Comparison of ENCODE assay signal across 8 mouse cellular contexts in the genomic region with DNA sequence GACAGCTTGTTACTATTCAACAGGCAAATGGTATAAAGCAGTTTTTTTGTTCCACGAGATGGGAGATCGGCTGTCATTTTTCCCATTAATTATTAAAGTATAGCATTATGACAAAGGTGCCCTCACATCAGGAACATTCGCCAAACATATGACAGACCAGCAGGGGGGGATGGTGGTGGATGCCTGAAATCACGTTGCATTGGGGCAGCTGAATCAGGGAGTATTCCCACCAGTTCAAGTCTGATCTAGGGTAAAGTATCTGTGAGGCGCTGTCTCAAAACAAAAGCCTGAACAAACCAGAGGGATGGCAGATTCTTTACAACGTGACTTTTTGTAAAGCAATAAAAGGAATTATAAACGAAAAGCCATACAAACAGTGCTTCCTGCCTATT. TPM values are rescaled to one million over a fixed set of nuclear protein-coding genes. Genes with fewer than 3 reads are reported as not detected.
DNase-seq lines count a peak whose midpoint lies in the region; ATAC-seq and TF ChIP-seq lines count a peak whose summit lies in the region.

No protein-coding gene starts in this region.

- peak overlapping the region; percentile 86 for H3K4me3 ChIP-seq in embryonic facial prominence, embryonic 12.5 days
- H3K4me3 ChIP-seq in limb, embryonic 10.5 days: peak overlapping the region; percentile 93
- H3K4me3 ChIP-seq in midbrain, embryonic 10.5 days: peak overlapping the region; percentile 90
- no peak overlapping the region for H3K4me3 ChIP-seq in thymus, adult 2 months (ENCODE audit: control insufficient read depth, insufficient read depth, low read length)

- H3K27me3 ChIP-seq in embryonic facial prominence, embryonic 12.5 days: no peaks in the 10 kb centered on the region
- no peaks in the 10 kb centered on the region for H3K27me3 ChIP-seq in limb, embryonic 10.5 days (ENCODE audit: low read depth, poor library complexity, severe bottlenecking)
- no peaks in the 10 kb centered on the region for H3K27me3 ChIP-seq in midbrain, embryonic 10.5 days (ENCODE audit: low read depth, poor library complexity, severe bottlenecking)
- H3K27me3 ChIP-seq in thymus, adult 2 months (ENCODE audit: control insufficient read depth, insufficient read depth, low read length): no peaks in the 10 kb centered on the region

- DNase-seq in heart, adult 11 months: peak; percentile 92
- DNase-seq in heart, postnatal 25 days (ENCODE audit: low spot score): no peak
- peak; percentile 63 to 64 for DNase-seq in heart, postnatal 10 days
- peak; percentile 53 for DNase-seq in limb, embryonic 10.5 days (ENCODE audit: low spot score)
- peak; percentile 35 for DNase-seq in midbrain, embryonic 10.5 days (ENCODE audit: low spot score)
- DNase-seq in thymus, adult 2 months: peak; percentile 66

- peaks cover 6% of the 10 kb centered on the region; the same call in 1 of the 2 replicates for H3K36me3 ChIP-seq in embryonic facial prominence, embryonic 12.5 days
- H3K36me3 ChIP-seq in limb, embryonic 10.5 days: peaks cover 21% of the 10 kb centered on the region
- peaks cover 8% of the 10 kb centered on the region for H3K36me3 ChIP-seq in midbrain, embryonic 10.5 days
- no peaks in the 10 kb centered on the region for H3K36me3 ChIP-seq in thymus, adult 2 months (ENCODE audit: control insufficient read depth, insufficient read depth, low read length)

- H3K9me3 ChIP-seq in embryonic facial prominence, embryonic 12.5 days: no peaks in the 10 kb centered on the region
- H3K9me3 ChIP-seq in limb, embryonic 10.5 days (replicated peaks): no peaks in the 10 kb centered on the region
- H3K9me3 ChIP-seq in midbrain, embryonic 10.5 days (replicated peaks): no peaks in the 10 kb centered on the region

- WGBS in embryonic facial prominence, embryonic 12.5 days: 23% methylated on average over 7 of the region's 7 CpGs
- 27% methylated on average over 7 of the region's 7 CpGs for WGBS in limb, embryonic 10.5 days
- WGBS in midbrain, embryonic 10.5 days: 29% methylated on average over 7 of the region's 7 CpGs
- WGBS in thymus, adult 2 months: 7% methylated on average over 7 of the region's 7 CpGs

- H3K4me1 ChIP-seq in embryonic facial prominence, embryonic 12.5 days: peaks cover 15% of the 10 kb centered on the region
- peaks cover 32% of the 10 kb centered on the region for H3K4me1 ChIP-seq in limb, embryonic 10.5 days
- H3K4me1 ChIP-seq in midbrain, embryonic 10.5 days: peaks cover 32% of the 10 kb centered on the region
- H3K4me1 ChIP-seq in thymus, adult 2 months (replicated peaks; ENCODE audit: control insufficient read depth, insufficient read depth, low read length): peaks cover 9% of the 10 kb centered on the region; the same call in 1 of the 2 replicates

- H3K27ac ChIP-seq in embryonic facial prominence, embryonic 12.5 days: peak overlapping the region; percentile 78
- H3K27ac ChIP-seq in limb, embryonic 10.5 days: 0 out of 2 replicates have a peak overlapping the region, but pooled peaks have one; percentile 96
- peak overlapping the region; percentile 94; the same call in 1 of the 2 replicates for H3K27ac ChIP-seq in midbrain, embryonic 10.5 days (replicated peaks)
- H3K27ac ChIP-seq in thymus, adult 2 months (ENCODE audit: control insufficient read depth, insufficient read depth, low read length): no peak overlapping the region

- peak overlapping the region; percentile 71 for H3K4me2 ChIP-seq in embryonic facial prominence, embryonic 12.5 days (replicated peaks)

- TF ChIP-seq POLR2A in thymus, adult 2 months (IDR thresholded peaks at IDR 0.05; ENCODE audit: control insufficient read depth, extremely low read depth, insufficient read depth, low read length, poor library complexity): no peak

- intact Hi-C loops in heart, postnatal 25 days (cut with DNase I): no loop called here
- intact Hi-C loops in heart, postnatal 10 days (cut with DNase I): no loop called here

- peak overlapping the region; percentile 82; the same call in 1 of the 2 replicates for H3K9ac ChIP-seq in embryonic facial prominence, embryonic 12.5 days

- TF ChIP-seq CTCF in thymus, adult 2 months (IDR thresholded peaks at IDR 0.05; ENCODE audit: borderline replicate concordance, control insufficient read depth, extremely low read depth, insufficient read depth, low read length, poor library complexity): no peak

- ATAC-seq in activated CD4-positive, CD25-positive, alpha-beta regulatory T cell, adult 4 months: peak; percentile 43
- no peak for ATAC-seq in embryonic facial prominence, embryonic 12.5 days (ENCODE audit: insufficient number of reproducible peaks, insufficient read depth, low FRiP score, low TSS enrichment)

RNA-seq across cellular contexts. Expression of gene Dtnbp1, which starts 1.1 kb away (rescaled TPM):
- total RNA-seq in heart, postnatal 25 days (2021): 10 to 100 TPM; 84.2 to 88.3 TPM
- 10 to 100 TPM; 11.2 to 12.6 TPM for polyA plus RNA-seq in activated CD4-positive, CD25-positive, alpha-beta regulatory T cell, adult 4 months (2017; shearing (Covaris generic))
- polyA plus RNA-seq in embryonic facial prominence, embryonic 12.5 days (2016; fragmentation: Nextera tagmentation; extraction: Ambion mirVana): 84.2 and 84.4 TPM in 2 replicates
- 10 to 100 TPM; 67.8 to 74.4 TPM for total RNA-seq in heart, postnatal 10 days (2021)
- polyA plus RNA-seq in limb, embryonic 10.5 days (2016; fragmentation: Nextera tagmentation; extraction: Ambion mirVana): 91.3 and 100 TPM in 2 replicates
- polyA plus RNA-seq in midbrain, embryonic 10.5 days (2016; fragmentation: Nextera tagmentation; extraction: Ambion mirVana): 74.1 and 75.7 TPM in 2 replicates
- 60.6 and 70.6 TPM in 2 replicates for polyA plus RNA-seq in thymus, adult 2 months (2012; rRNA removed)
